Mouse (Mus musculus) testis, adult 2 months (tissue): ENCODE measurements around the gene Polr1b.
A peak's percentile ranks its signal among the peaks of the same experiment; 100 is the strongest.

Experiments used
- CTCF ChIP-seq: fragments of 200-500 bp; IDR thresholded peaks from 2 replicates; pipeline ENCODE4 v1.5.1; 2012; ENCODE audit warnings: low read depth, mild to moderate bottlenecking, inconsistent platforms, low read length, moderate library complexity; ENCODE audit not compliant: control insufficient read depth, insufficient read depth, insufficient replicate concordance
- POLR2A ChIP-seq: fragments of 200-500 bp; IDR thresholded peaks from 2 replicates; pipeline ENCODE4 v1.6.1; 2012; ENCODE audit warnings: low read depth, mild to moderate bottlenecking, inconsistent platforms, low read length, moderate library complexity; ENCODE audit not compliant: control insufficient read depth

DNA sequence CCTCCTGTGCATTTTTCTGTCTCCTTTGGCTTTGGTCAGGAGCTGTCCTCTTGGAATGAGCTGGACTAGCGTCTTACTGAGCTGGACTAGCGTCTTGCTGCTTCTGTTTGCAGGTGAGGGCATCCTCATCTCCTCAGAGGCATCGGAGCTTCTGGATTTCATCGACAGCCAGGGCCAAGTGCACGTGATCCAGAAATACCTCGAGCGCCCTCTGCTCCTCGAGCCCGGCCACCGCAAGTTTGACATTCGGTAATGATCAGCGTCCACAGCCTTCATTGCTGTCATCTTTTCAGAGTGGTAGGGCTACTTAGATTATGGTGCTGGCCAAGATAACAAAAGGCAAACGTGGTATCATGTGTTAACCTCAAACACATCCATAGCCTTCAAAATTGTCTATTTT lies 19.7 kb upstream of the Polr1b start:
- TF ChIP-seq CTCF (peak; percentile 11; the same call in 1 of the 2 replicates), POLR2A (no peak)
